31 mouse cellular contexts compared by ENCODE assay signal in the genomic region with DNA sequence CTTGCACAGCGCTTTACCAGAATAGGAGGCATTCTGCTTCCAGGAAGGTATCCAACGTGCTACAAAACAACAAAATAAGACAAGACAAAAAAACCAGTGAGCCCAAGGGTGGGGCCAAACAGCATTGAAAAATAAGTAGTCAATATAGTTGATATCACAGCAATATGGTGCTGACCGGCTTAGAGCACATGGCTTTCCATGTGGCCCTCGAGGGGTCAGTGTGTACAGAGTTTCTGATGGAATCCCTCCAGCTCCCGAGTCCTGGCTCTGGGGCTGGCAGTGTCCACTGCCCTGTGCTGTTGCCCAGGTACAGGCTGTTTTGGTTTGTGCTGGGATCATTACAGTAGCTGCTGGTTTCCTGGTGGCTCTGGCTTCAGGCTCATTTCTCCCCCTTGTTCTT. TPM values are rescaled to one million over a fixed set of nuclear protein-coding genes. Genes with fewer than 3 reads are reported as not detected.
"Had no signal": no experiment of that assay in that cellular context is flagged by ENCODE, and none has a peak within 500 bp of the region (broad histone marks: within the 10 kb centered on the region; RNA-seq: fewer than 3 reads in every experiment).

No protein-coding gene starts in this region.

- H3K36me3 ChIP-seq: heart, embryonic 12.5 days; heart, embryonic 13.5 days; heart, embryonic 15.5 days; hindbrain, embryonic 10.5 days; hindbrain, embryonic 12.5 days; hindbrain, embryonic 13.5 days; hindbrain, embryonic 15.5 days; intestine, embryonic 15.5 days; kidney, embryonic 15.5 days had no signal

- DNase-seq: heart, postnatal 14 days; heart, postnatal 36 days; heart, postnatal 4 days; kidney, adult 11 months; kidney, adult 18-20 months; kidney, adult 2 months; kidney, adult 8-10 months; kidney, adult 9 months; kidney, postnatal 10 days; kidney, postnatal 14 days; kidney, postnatal 25 days; kidney, postnatal 36 days; kidney, postnatal 4 days; layer of hippocampus, adult 9-11 months; layer of hippocampus, postnatal 36 days had no signal

- H3K27me3 ChIP-seq: heart, embryonic 12.5 days; heart, embryonic 13.5 days; heart, embryonic 15.5 days; hindbrain, embryonic 12.5 days; hindbrain, embryonic 13.5 days; hindbrain, embryonic 15.5 days; intestine, embryonic 15.5 days; kidney, embryonic 15.5 days had no signal

- H3K9me3 ChIP-seq: heart, embryonic 15.5 days; hindbrain, embryonic 15.5 days; intestine, embryonic 15.5 days; kidney, embryonic 15.5 days had no signal

- H3K27ac ChIP-seq: heart, embryonic 13.5 days; heart, embryonic 15.5 days; hindbrain, embryonic 10.5 days; hindbrain, embryonic 12.5 days; hindbrain, embryonic 13.5 days; hindbrain, embryonic 14.5 days; hindbrain, embryonic 15.5 days; hindbrain, postnatal 0 days; intestine, embryonic 15.5 days; kidney, embryonic 15.5 days; kidney, postnatal 0 days; layer of hippocampus, adult 2 months; left cerebral cortex, adult 2 months had no signal

- H3K4me1 ChIP-seq: heart, embryonic 12.5 days; heart, embryonic 13.5 days; heart, embryonic 15.5 days; hindbrain, embryonic 10.5 days; hindbrain, embryonic 12.5 days; hindbrain, embryonic 13.5 days; hindbrain, embryonic 15.5 days; intestine, embryonic 15.5 days; kidney, embryonic 15.5 days had no signal

- H3K4me3 ChIP-seq: heart, embryonic 12.5 days; heart, embryonic 13.5 days; heart, embryonic 15.5 days; hindbrain, embryonic 10.5 days; hindbrain, embryonic 12.5 days; hindbrain, embryonic 13.5 days; hindbrain, embryonic 15.5 days; intestine, embryonic 15.5 days; kidney, embryonic 15.5 days; layer of hippocampus, adult 2 months; left cerebral cortex, adult 2 months had no signal

RNA-seq across cellular contexts. Expression of a gene that starts 35.7 kb away (rescaled TPM):
- total RNA-seq: hematopoietic stem cell, adult 5-6 weeks had no signal
- polyA plus RNA-seq: inflammation-experienced regulatory T-cells, adult 6 months had no signal
